Mouse (Mus musculus) liver, embryonic 13.5 days (tissue): ENCODE data around the gene Slc35e3. TPM values are rescaled to one million over a fixed set of nuclear protein-coding genes. Genes with fewer than 3 reads are reported as not detected.
A peak's percentile ranks its signal among the peaks of the same experiment; 100 is the strongest.

Experiments
- ATAC-seq: fragments of 200-750 bp; cut with Nextera tagmentation; 2 replicates; pipeline ENCODE4 v1.8.0; 2017; ENCODE audit warnings: low read depth, mild to moderate bottlenecking, moderate number of reproducible peaks, moderate library complexity
- DNase-seq: peaks from one replicate; pipeline ENCODE4 v3.0.0; 2022
- H3K27ac ChIP-seq: fragments of 300-500 bp; sonication (generic); 2 replicates; pipeline ENCODE4 v1.5.1; 2015; ENCODE audit warnings: moderate library complexity, mild to moderate bottlenecking, inconsistent platforms
- H3K27me3 ChIP-seq: fragments of 300-500 bp; sonication (generic); 2 replicates; pipeline ENCODE4 v1.6.1; 2015; ENCODE audit warnings: mild to moderate bottlenecking, inconsistent platforms
- H3K36me3 ChIP-seq: fragments of 300-500 bp; sonication (generic); 2 replicates; pipeline ENCODE4 v1.6.1; 2015; ENCODE audit warnings: mild to moderate bottlenecking, inconsistent platforms
- H3K4me1 ChIP-seq: fragments of 300-500 bp; sonication (generic); replicated peaks from 2 replicates; pipeline ENCODE4 v1.6.1; 2015; ENCODE audit warnings: inconsistent platforms
- H3K4me2 ChIP-seq: fragments of 300-500 bp; sonication (generic); 2 replicates; pipeline ENCODE4 v1.6.1; 2015; ENCODE audit warnings: inconsistent platforms, mild to moderate bottlenecking, moderate library complexity
- H3K4me3 ChIP-seq: fragments of 300-500 bp; sonication (generic); replicated peaks from 2 replicates; pipeline ENCODE4 v1.5.1; 2015; ENCODE audit warnings: mild to moderate bottlenecking, inconsistent platforms
- H3K9ac ChIP-seq: fragments of 300-500 bp; sonication (generic); 2 replicates; pipeline ENCODE4 v1.6.1; 2015; ENCODE audit warnings: mild to moderate bottlenecking, inconsistent platforms
- H3K9me3 ChIP-seq: fragments of 300-500 bp; sonication (generic); replicated peaks from 2 replicates; pipeline ENCODE4 v1.6.1; 2016; ENCODE audit warnings: inconsistent platforms
- WGBS: fragments of 180-500 bp; shearing (Covaris S2); methylation state at CpG from one replicate; pipeline ENCODE4 v1.1.7; 2015; ENCODE audit not compliant: insufficient replicate concordance; 5-methylcytosine and 5-hydroxymethylcytosine counted together
- polyA plus RNA-seq: library from polyadenylated mRNA; unstranded; fragments of >200 nt; fragmentation: Nextera tagmentation; extraction: Ambion mirVana; gene quantifications from 2 replicates; pipeline ENCODE4 v1.2.1, GENCODE M21; 2015

Slc35e3 gene
- polyA plus RNA-seq, 1 experiment from 2014 or later, result 2.7 TPM

- WGBS, result 84% methylated on average over 8 of the region's 8 CpGs
- H3K9me3 ChIP-seq, result no peaks in the 10 kb centered on the region
- no peak for ATAC-seq
- no peaks in the 10 kb centered on the region for H3K27me3 ChIP-seq
- no peak overlapping the region for H3K4me2 ChIP-seq
- no peak overlapping the region for H3K9ac ChIP-seq
- no peak overlapping the region for H3K27ac ChIP-seq
- H3K4me3 ChIP-seq, result no peak overlapping the region
- H3K36me3 ChIP-seq, result peaks cover 3% of the 10 kb centered on the region; the same call in 1 of the 2 replicates
- no peak for DNase-seq
- peaks cover 39% of the 10 kb centered on the region for H3K4me1 ChIP-seq
Measured at GRCm38 (mm10) chr10:117713466-117713865, 32.7 kb downstream of the Slc35e3 start.

- WGBS, result 78% methylated on average over 9 of the region's 9 CpGs
- no peak for ATAC-seq
Measured at GRCm38 (mm10) chr10:117712871-117713270, 33.3 kb downstream of the Slc35e3 start.

GRCm38 (mm10) chr10:117712191-117712754 lies 33.9 kb downstream of the Slc35e3 start:
- H3K9ac ChIP-seq, result no peak overlapping the region
- 80% methylated on average over 9 of the region's 9 CpGs for WGBS
- no peak for ATAC-seq
- no peak for DNase-seq
- H3K4me3 ChIP-seq, result no peak overlapping the region
- peaks cover 11% of the 10 kb centered on the region for H3K36me3 ChIP-seq
- H3K4me1 ChIP-seq, result peaks cover 35% of the 10 kb centered on the region
- H3K27ac ChIP-seq, result peak overlapping the region; percentile 68; the same call in 1 of the 2 replicates
- no peaks in the 10 kb centered on the region for H3K9me3 ChIP-seq
- no peaks in the 10 kb centered on the region for H3K27me3 ChIP-seq
- H3K4me2 ChIP-seq, result no peak overlapping the region

More at GRCm38 (mm10) chr10:117712871-117713270, 33.3 kb downstream of the Slc35e3 start:
- no peak overlapping the region for H3K9ac ChIP-seq
- H3K4me2 ChIP-seq, result no peak overlapping the region
- H3K27me3 ChIP-seq, result no peaks in the 10 kb centered on the region
- H3K36me3 ChIP-seq, result peaks cover 5% of the 10 kb centered on the region; the same call in 1 of the 2 replicates
- no peaks in the 10 kb centered on the region for H3K9me3 ChIP-seq
- DNase-seq, result no peak
- H3K4me3 ChIP-seq, result no peak overlapping the region
- H3K27ac ChIP-seq, result no peak overlapping the region
- peaks cover 35% of the 10 kb centered on the region for H3K4me1 ChIP-seq

- Histone ChIP-seq H3K4me2 (peak overlapping the region; percentile 81), H3K27me3 (no peaks in the 10 kb centered on the region), H3K4me1 (peaks cover 42% of the 10 kb centered on the region), H3K36me3 (peaks cover 20% of the 10 kb centered on the region), H3K27ac (peak overlapping the region; percentile 68), H3K9ac (peak overlapping the region; percentile 99; the same call in 1 of the 2 replicates), H3K9me3 (no peaks in the 10 kb centered on the region), H3K4me3 (peak overlapping the region; percentile 94)
- no peak for DNase-seq
- WGBS, result 72% methylated on average over 5 of the region's 5 CpGs
- ATAC-seq, result no peak
Measured at GRCm38 (mm10) chr10:117711408-117711807, 34.8 kb downstream of the Slc35e3 start.

GRCm38 (mm10) chr10:117710604-117711141 lies 35.5 kb downstream of the Slc35e3 start, which contains the start of gene Mdm2:
Gene Mdm2, minus strand, starts transcription at chr10:117710758.
- no peaks in the 10 kb centered on the region for H3K9me3 ChIP-seq
- peaks cover 23% of the 10 kb centered on the region for H3K36me3 ChIP-seq
- peak within 1 kb of the TSS; percentile 94 for H3K4me3 ChIP-seq
- peak; percentile 90 for DNase-seq
- ATAC-seq, result peak; percentile 93
- peak within 1 kb of the TSS; percentile 81 for H3K4me2 ChIP-seq
- H3K4me1 ChIP-seq, result peaks cover 42% of the 10 kb centered on the region
- no peaks in the 10 kb centered on the region for H3K27me3 ChIP-seq
- WGBS, result under 1% methylated on average over 52 of the region's 52 CpGs
- peak within 1 kb of the TSS; percentile 95 for H3K27ac ChIP-seq
- peak within 1 kb of the TSS; percentile 99 for H3K9ac ChIP-seq

- H3K9ac ChIP-seq, result peak overlapping the region; percentile 99
- H3K27me3 ChIP-seq, result no peaks in the 10 kb centered on the region
- ATAC-seq (peak; percentile 75), DNase-seq (peak; percentile 68)
- under 1% methylated on average over 48 of the region's 71 CpGs for WGBS
- H3K4me3 ChIP-seq, result peak overlapping the region; percentile 94
- H3K36me3 ChIP-seq, result peaks cover 29% of the 10 kb centered on the region
- H3K9me3 ChIP-seq, result no peaks in the 10 kb centered on the region
- peaks cover 42% of the 10 kb centered on the region for H3K4me1 ChIP-seq
- H3K27ac ChIP-seq, result peak overlapping the region; percentile 95
- peak overlapping the region; percentile 81 for H3K4me2 ChIP-seq
Measured at GRCm38 (mm10) chr10:117709930-117710603, 36.1 kb downstream of the Slc35e3 start.

- Histone ChIP-seq H3K9me3 (no peaks in the 10 kb centered on the region), H3K4me1 (peaks cover 42% of the 10 kb centered on the region), H3K9ac (peak overlapping the region; percentile 99), H3K36me3 (peaks cover 36% of the 10 kb centered on the region), H3K4me3 (peak overlapping the region; percentile 94), H3K4me2 (peak overlapping the region; percentile 81), H3K27ac (peak overlapping the region; percentile 95), H3K27me3 (no peaks in the 10 kb centered on the region)
- DNase-seq (no peak), ATAC-seq (no peak)
- 23% methylated on average over 12 of the region's 12 CpGs for WGBS
Measured at GRCm38 (mm10) chr10:117709326-117709830, 36.8 kb downstream of the Slc35e3 start.

GRCm38 (mm10) chr10:117708856-117709255 lies 37.3 kb downstream of the Slc35e3 start:
- peak overlapping the region; percentile 81 for H3K4me2 ChIP-seq
- peak overlapping the region; percentile 8; the same call in 1 of the 2 replicates for H3K27ac ChIP-seq
- H3K9ac ChIP-seq, result peak overlapping the region; percentile 99
- H3K9me3 ChIP-seq, result no peaks in the 10 kb centered on the region
- H3K36me3 ChIP-seq, result peaks cover 42% of the 10 kb centered on the region
- H3K4me1 ChIP-seq, result peaks cover 42% of the 10 kb centered on the region
- 41% methylated on average over 9 of the region's 9 CpGs for WGBS
- DNase-seq (no peak), ATAC-seq (no peak)
- H3K27me3 ChIP-seq, result no peaks in the 10 kb centered on the region
- peak overlapping the region; percentile 94 for H3K4me3 ChIP-seq

- Histone ChIP-seq H3K27ac (no peak overlapping the region), H3K36me3 (peaks cover 46% of the 10 kb centered on the region), H3K9me3 (no peaks in the 10 kb centered on the region), H3K4me2 (peak overlapping the region; percentile 81), H3K27me3 (no peaks in the 10 kb centered on the region), H3K4me1 (peaks cover 42% of the 10 kb centered on the region), H3K9ac (peak overlapping the region; percentile 99; the same call in 1 of the 2 replicates), H3K4me3 (peak overlapping the region; percentile 94; the same call in 1 of the 2 replicates)
- ATAC-seq (no peak), DNase-seq (no peak)
- 81% methylated on average over 2 of the region's 2 CpGs for WGBS
Measured at GRCm38 (mm10) chr10:117708376-117708775, 37.8 kb downstream of the Slc35e3 start.

GRCm38 (mm10) chr10:117707114-117707838 lies 38.9 kb downstream of the Slc35e3 start:
- no peak overlapping the region for H3K27ac ChIP-seq
- no peak overlapping the region for H3K9ac ChIP-seq
- WGBS, result 89% methylated on average over 2 of the region's 2 CpGs
- peaks cover 56% of the 10 kb centered on the region for H3K36me3 ChIP-seq
- ATAC-seq (no peak), DNase-seq (no peak)
- H3K4me1 ChIP-seq, result peaks cover 40% of the 10 kb centered on the region
- no peaks in the 10 kb centered on the region for H3K9me3 ChIP-seq
- H3K4me3 ChIP-seq, result no peak overlapping the region
- no peak overlapping the region for H3K4me2 ChIP-seq
- no peaks in the 10 kb centered on the region for H3K27me3 ChIP-seq

GRCm38 (mm10) chr10:117706440-117706839 lies 39.7 kb downstream of the Slc35e3 start:
- H3K36me3 ChIP-seq, result peaks cover 63% of the 10 kb centered on the region
- H3K9me3 ChIP-seq, result no peaks in the 10 kb centered on the region
- DNase-seq (no peak), ATAC-seq (no peak)
- no peak overlapping the region for H3K4me3 ChIP-seq
- no peak overlapping the region for H3K27ac ChIP-seq
- no peaks in the 10 kb centered on the region for H3K27me3 ChIP-seq
- H3K9ac ChIP-seq, result no peak overlapping the region
- H3K4me1 ChIP-seq, result peaks cover 32% of the 10 kb centered on the region
- 76% methylated on average over 6 of the region's 6 CpGs for WGBS
- no peak overlapping the region for H3K4me2 ChIP-seq
